Mouse (Mus musculus) neural tube, embryonic 14.5 days (tissue): ENCODE results near the gene Cfap61. TPM values are rescaled to one million over a fixed set of nuclear protein-coding genes. Genes with fewer than 3 reads are reported as not detected.

Source experiments
- ATAC-seq: fragments of 200-750 bp; cut with Nextera tagmentation; 2 replicates; pipeline ENCODE4 v1.8.0; 2017; ENCODE audit warnings: low read depth, mild to moderate bottlenecking, moderate TSS enrichment, moderate library complexity
- H3K27ac ChIP-seq: fragments of 300-500 bp; sonication (generic); 2 replicates; pipeline ENCODE4 v1.5.1; 2014; ENCODE audit warnings: low read depth, mild to moderate bottlenecking, control low read depth, low read length, moderate library complexity, mixed read lengths
- H3K27me3 ChIP-seq: fragments of 300-500 bp; sonication (generic); 2 replicates; pipeline ENCODE4 v1.6.1; 2014; ENCODE audit warnings: low read length; ENCODE audit not compliant: control insufficient read depth, insufficient read depth
- H3K36me3 ChIP-seq: fragments of 300-500 bp; sonication (generic); 2 replicates; pipeline ENCODE4 v1.6.1; 2014; ENCODE audit warnings: low read length, mixed read lengths; ENCODE audit not compliant: control insufficient read depth, insufficient read depth
- H3K4me1 ChIP-seq: fragments of 300-500 bp; sonication (generic); 2 replicates; pipeline ENCODE4 v1.6.1; 2014; ENCODE audit warnings: low read length; ENCODE audit not compliant: control insufficient read depth, insufficient read depth
- H3K4me2 ChIP-seq: fragments of 300-500 bp; sonication (generic); 2 replicates; pipeline ENCODE4 v1.6.1; 2014; ENCODE audit warnings: mild to moderate bottlenecking, low read depth, low read length, control low read depth
- H3K4me3 ChIP-seq: fragments of 300-500 bp; sonication (generic); 2 replicates; pipeline ENCODE4 v1.5.1; 2014; ENCODE audit warnings: low read depth, low read length, control low read depth, mixed read lengths
- H3K9ac ChIP-seq: fragments of 300-500 bp; sonication (generic); replicated peaks from 2 replicates; pipeline ENCODE4 v1.6.1; 2014; ENCODE audit warnings: low read depth, mild to moderate bottlenecking, control low read depth, low read length, mixed read lengths
- H3K9me3 ChIP-seq: fragments of 300-500 bp; sonication (generic); 2 replicates; pipeline ENCODE4 v1.6.1; 2016; ENCODE audit warnings: low read length; ENCODE audit not compliant: control insufficient read depth
- WGBS: fragments of 180-500 bp; shearing (Covaris S2); extraction: QIAGEN DNeasy Blood & Tissue Kit; methylation state at CpG from one replicate; pipeline ENCODE4 v1.1.7; 2014; 5-methylcytosine and 5-hydroxymethylcytosine counted together
- polyA plus RNA-seq: library from polyadenylated mRNA; unstranded; fragments of >200 nt; fragmentation: Nextera tagmentation; extraction: Ambion mirVana; gene quantifications from 2 replicates; pipeline ENCODE4 v1.2.1, GENCODE M21; 2014

Cfap61 gene
- polyA plus RNA-seq, 1 experiment from 2014 or later: 4.9 TPM

DNA sequence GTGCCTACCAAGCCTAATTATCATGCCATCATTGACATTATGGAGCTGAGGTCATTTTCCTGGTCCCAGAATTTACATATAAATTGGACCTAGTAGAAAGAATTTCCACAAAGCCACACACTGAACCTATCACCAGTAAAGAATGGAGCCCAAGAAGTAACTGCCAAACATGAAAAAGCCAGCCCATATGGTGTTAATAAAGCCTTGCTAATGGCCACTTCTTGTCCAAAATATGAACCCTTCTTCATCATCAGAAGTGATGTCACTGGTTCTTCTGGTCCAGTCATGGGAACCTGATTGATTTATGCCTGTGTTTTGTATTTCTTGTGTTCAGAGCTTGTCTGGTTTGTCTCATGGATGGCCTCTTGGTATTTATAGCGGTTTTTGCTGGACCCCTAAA, 152.8 kb downstream of the Cfap61 start:
- Histone ChIP-seq H3K4me3 (no peak overlapping the region), H3K4me1 (0 out of 2 replicates have a peak, but pooled peaks cover 4% of the 10 kb centered on the region), H3K9me3 (no peaks in the 10 kb centered on the region), H3K27ac (no peak overlapping the region), H3K27me3 (no peaks in the 10 kb centered on the region), H3K36me3 (no peaks in the 10 kb centered on the region), H3K4me2 (no peak overlapping the region), H3K9ac (no peak overlapping the region)
- no peak for ATAC-seq
- WGBS: 93% methylated on average over 1 of the region's 1 CpGs

DNA sequence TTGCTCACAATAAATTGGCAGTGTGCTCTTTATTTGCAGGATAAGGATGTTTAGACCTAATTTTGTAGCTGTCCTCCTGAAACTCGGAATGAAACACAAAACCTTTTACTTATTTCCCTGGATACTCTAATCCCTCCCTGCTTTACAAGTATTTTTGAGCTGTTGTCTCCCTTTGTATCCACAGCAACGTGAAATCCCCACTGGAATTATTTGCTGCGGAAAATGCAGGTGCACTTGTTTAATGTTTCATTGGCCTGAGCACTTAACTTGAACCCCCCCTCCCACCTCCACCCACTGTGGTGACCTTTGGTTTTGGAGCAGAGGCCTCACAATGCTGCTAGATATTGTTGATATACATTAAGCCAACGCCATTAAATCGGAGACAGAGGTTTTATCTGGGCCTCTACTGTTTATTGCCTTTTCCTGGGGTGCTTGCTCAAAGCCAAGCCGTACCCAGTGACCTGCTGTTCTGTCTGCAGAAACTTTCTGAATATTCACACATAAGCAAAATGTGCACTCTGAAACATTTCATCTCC, 154.6 kb downstream of the Cfap61 start:
- 32% methylated on average over 6 of the region's 6 CpGs for WGBS
- Histone ChIP-seq H3K9ac (no peak overlapping the region), H3K4me2 (no peak overlapping the region), H3K4me1 (0 out of 2 replicates have a peak, but pooled peaks cover 4% of the 10 kb centered on the region), H3K4me3 (no peak overlapping the region), H3K27ac (no peak overlapping the region), H3K27me3 (no peaks in the 10 kb centered on the region), H3K36me3 (no peaks in the 10 kb centered on the region), H3K9me3 (no peaks in the 10 kb centered on the region)
- ATAC-seq: no peak

DNA sequence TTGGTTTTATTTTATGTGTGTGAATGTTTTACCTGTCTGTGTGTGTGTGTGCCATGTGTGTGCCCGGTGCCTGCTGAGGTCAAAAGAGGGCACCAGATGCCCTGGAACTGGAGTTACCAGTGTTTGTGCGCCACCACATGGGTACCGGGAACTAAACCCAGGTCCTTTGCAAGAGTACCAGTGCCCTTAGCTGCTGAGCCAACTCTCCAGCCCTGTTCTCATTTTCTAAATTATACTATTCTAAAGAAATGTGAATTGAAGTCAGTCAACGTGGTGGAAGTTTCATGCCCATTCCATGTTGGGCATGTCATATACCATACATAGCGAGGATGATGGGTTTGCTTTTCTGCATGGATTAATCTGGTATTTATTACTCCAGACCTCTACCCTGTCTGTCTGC, 162.9 kb downstream of the Cfap61 start:
- no peak for ATAC-seq
- no peak overlapping the region for H3K4me3 ChIP-seq
- H3K27ac ChIP-seq: no peak overlapping the region
- no peaks in the 10 kb centered on the region for H3K4me1 ChIP-seq
- no peaks in the 10 kb centered on the region for H3K36me3 ChIP-seq
- no peak overlapping the region for H3K9ac ChIP-seq
- H3K27me3 ChIP-seq: no peaks in the 10 kb centered on the region
- no peaks in the 10 kb centered on the region for H3K9me3 ChIP-seq
- WGBS: 94% methylated on average over 5 of the region's 5 CpGs
- no peak overlapping the region for H3K4me2 ChIP-seq

DNA sequence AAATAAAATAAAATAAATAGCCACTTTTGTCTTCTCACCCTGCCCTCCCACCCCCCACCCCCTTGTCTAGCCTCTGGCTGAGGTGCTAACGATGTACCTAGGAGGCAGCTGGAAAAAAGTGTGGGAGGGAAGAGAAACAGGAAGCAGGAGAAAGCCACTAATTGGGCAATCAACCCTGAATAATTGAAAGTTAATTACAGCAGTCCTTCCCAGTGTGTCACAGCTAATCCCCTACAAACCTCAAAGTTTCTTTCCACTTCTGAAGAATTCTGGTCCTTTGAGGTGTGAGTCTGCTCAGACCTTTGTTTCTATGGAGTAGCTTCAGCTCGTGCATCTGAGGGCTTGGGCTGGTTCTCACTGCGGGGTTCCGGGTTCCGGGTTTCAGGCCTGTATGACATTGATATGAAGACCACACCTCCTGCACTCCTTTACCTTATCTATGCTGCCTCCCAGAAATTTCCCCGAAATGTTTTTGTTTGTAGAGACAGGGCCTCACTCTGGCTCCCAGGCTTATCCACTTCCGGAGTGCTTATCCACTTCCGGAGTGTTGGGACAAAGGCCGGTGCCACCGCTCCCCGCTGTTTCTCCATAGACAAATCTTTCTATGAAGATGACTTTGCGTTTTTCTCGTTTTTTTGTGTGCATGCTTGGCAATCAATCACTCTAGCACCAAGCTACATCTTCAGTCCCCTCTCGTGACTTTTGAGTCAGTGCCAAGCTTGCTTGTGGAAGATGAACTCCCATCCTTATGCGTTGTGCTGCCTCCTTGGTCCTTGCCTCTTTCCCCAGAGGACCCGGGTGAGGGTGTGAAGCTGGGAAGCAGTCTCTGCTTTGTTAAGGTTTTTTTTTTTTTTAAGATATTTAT, 164.5 kb downstream of the Cfap61 start:
- Histone ChIP-seq H3K36me3 (no peaks in the 10 kb centered on the region), H3K4me2 (no peak overlapping the region), H3K4me3 (no peak overlapping the region), H3K9me3 (no peaks in the 10 kb centered on the region), H3K4me1 (no peaks in the 10 kb centered on the region), H3K27me3 (no peaks in the 10 kb centered on the region), H3K27ac (no peak overlapping the region), H3K9ac (no peak overlapping the region)
- WGBS: 62% methylated on average over 16 of the region's 16 CpGs
- ATAC-seq: no peak

DNA sequence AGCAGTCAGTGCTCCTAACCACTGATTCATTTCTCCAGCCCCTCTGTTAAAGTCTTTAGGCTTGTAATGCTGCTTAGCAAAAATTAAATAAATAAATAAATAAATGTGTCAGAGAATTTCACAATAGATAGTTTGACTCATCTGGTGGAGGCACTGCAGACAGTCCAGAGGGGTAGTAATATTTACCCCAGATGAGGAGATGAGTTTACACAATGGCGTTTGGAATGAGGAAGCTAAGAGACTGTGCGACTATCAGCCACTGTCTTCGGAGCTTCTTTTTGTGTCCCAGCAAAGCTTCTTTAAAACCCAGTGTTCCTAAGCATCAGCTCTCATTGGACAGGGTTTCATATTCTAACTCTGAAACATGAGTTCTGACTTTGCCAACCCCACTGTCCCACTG, 165.3 kb downstream of the Cfap61 start:
- no peak for ATAC-seq
- Histone ChIP-seq H3K4me3 (no peak overlapping the region), H3K9me3 (no peaks in the 10 kb centered on the region), H3K27me3 (no peaks in the 10 kb centered on the region), H3K4me2 (no peak overlapping the region), H3K36me3 (no peaks in the 10 kb centered on the region), H3K27ac (no peak overlapping the region), H3K4me1 (no peaks in the 10 kb centered on the region), H3K9ac (no peak overlapping the region)
- WGBS: 94% methylated on average over 3 of the region's 3 CpGs

DNA sequence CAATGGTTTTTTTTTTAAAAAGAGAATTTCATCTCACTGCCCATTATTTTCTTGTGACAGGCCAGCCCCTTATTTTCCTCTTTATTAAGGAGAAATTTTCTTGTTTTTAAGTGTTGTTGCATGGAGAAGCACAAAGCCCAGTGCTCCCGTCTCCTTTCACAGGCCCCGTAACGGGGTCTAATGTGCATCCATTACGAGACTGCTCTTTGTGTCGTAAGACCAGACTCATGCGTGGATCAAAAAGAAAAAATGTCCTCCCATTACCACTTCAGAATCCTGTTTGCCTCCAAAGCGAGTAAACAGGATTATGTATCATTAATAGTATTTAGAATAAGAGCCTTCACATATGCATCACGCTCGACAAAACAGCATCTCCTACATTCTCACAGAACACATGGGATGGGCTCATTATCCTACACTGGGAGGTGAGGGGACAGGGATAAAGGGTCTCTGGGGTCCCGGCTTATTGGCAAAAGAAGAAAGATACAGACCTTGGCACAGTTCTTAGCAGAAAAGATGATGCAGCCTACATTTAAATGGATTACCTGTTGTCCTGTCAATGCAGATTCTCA, 166.0 kb downstream of the Cfap61 start:
- H3K4me3 ChIP-seq: no peak overlapping the region
- H3K36me3 ChIP-seq: no peaks in the 10 kb centered on the region
- H3K4me1 ChIP-seq: no peaks in the 10 kb centered on the region
- H3K4me2 ChIP-seq: no peak overlapping the region
- H3K9ac ChIP-seq: no peak overlapping the region
- no peaks in the 10 kb centered on the region for H3K9me3 ChIP-seq
- H3K27me3 ChIP-seq: no peaks in the 10 kb centered on the region
- WGBS: 74% methylated on average over 10 of the region's 10 CpGs
- H3K27ac ChIP-seq: no peak overlapping the region
- no peak for ATAC-seq

DNA sequence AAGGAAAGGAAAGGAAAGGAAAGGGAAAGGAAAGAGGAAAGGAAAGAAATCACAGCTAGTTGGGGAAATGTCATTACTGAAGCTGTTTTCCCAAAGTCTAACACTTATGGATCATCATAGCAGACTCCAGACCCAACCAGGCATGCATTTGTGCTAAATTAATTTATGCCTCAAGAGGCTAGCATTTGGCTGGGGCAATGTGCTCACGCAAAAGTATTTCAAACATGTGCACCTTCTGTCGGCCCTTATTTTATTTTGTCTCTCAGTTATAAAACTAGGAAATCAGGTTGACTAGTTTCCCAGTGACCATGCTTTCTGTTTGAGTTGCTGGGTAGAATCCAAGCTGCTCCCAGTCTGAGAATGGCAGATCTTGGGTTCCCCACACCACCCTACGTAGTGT, 168.0 kb downstream of the Cfap61 start:
- H3K9ac ChIP-seq: no peak overlapping the region
- no peaks in the 10 kb centered on the region for H3K4me1 ChIP-seq
- no peak overlapping the region for H3K27ac ChIP-seq
- no peak overlapping the region for H3K4me2 ChIP-seq
- WGBS: 83% methylated on average over 3 of the region's 3 CpGs
- no peaks in the 10 kb centered on the region for H3K36me3 ChIP-seq
- no peaks in the 10 kb centered on the region for H3K27me3 ChIP-seq
- ATAC-seq: no peak
- no peak overlapping the region for H3K4me3 ChIP-seq
- no peaks in the 10 kb centered on the region for H3K9me3 ChIP-seq

DNA sequence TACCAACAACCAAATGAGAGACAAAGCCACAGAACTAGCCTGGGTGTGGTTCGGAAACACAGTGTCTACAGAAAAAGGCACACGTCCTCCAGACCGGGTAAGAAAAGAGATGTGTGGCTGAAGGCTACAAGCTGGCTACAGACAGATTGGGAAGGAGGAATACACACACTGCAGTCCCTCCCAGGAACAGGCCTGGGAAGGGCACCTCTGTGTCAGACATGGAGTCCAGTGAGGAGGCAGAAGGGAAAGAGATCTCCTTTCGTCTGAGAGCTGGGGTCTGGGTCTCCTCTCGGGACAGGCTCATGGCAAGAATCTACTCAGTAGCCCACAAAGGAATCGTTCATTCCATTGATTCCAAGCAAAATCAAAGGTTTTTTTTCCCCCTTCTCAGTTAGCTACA, 170.8 kb downstream of the Cfap61 start:
- Histone ChIP-seq H3K4me2 (no peak overlapping the region), H3K9ac (no peak overlapping the region), H3K9me3 (no peaks in the 10 kb centered on the region), H3K4me3 (no peak overlapping the region), H3K4me1 (no peaks in the 10 kb centered on the region), H3K27ac (no peak overlapping the region), H3K27me3 (no peaks in the 10 kb centered on the region), H3K36me3 (no peaks in the 10 kb centered on the region)
- 86% methylated on average over 6 of the region's 6 CpGs for WGBS
- no peak for ATAC-seq

DNA sequence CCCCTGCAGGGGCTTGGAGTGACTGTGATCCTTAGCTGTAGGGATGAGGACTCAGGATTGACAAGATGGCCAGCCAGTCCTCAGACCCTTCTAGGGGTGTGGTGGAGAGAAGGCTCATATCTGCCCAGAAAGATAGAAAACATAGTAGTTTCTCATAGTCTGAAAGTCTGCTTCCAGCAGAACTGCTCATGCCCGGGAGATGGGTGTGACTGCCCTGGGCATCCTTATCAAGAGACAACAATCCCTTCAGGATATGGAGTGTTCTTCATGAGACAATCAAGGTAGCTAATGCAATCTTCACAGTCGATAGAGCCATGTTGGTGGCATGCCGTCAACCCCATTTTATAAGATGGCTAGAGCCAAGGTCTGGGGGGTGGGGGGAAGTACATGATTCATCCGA, 173.4 kb downstream of the Cfap61 start:
- no peak for ATAC-seq
- H3K27me3 ChIP-seq: no peaks in the 10 kb centered on the region
- 90% methylated on average over 4 of the region's 4 CpGs for WGBS

More for the DNA sequence above, 173.4 kb downstream of the Cfap61 start:
- Histone ChIP-seq H3K36me3 (no peaks in the 10 kb centered on the region), H3K4me1 (no peaks in the 10 kb centered on the region), H3K4me3 (no peak overlapping the region), H3K9me3 (no peaks in the 10 kb centered on the region), H3K4me2 (no peak overlapping the region), H3K9ac (no peak overlapping the region), H3K27ac (no peak overlapping the region)
